Mouse (Mus musculus) kidney, adult 9 months (tissue): ENCODE measurements around the gene Kdf1.

Experiments
- DNase-seq: peaks from one replicate; pipeline ENCODE4 v3.0.0; 2022

Gene Kdf1

DNA sequence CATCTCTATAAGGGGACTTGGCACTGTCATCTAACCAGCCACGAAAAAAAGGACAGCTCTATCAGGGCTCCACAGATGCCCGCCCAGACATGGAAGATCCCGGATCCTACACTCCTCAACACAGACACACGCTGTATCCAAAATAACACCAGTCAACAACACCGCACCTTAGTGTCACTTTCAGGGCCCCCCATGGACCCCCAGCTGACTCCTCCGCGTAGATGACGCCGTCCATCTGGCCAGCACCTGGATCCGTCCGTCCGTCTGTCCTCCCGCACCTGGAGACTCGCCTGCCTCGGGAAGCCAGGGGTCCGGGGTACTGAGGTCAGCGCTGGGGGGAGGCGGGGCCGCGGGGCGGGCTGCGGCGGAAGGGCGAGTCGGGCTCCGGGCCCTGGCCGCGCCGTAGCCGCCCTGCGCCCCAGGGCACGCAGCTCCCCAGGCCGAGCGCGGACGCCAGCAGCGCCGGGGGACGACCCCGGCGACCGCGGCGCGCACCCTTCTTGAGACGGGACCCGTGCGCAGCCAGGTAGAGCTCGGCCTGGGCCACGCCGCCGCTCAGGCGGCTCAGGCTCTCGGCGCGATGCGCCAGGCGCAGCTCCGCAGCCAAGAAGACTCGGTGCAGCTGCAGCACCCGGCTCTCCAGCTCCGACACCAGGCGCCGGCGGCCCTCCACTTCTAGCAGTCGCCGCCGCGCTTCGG lies 21.2 kb upstream of the Kdf1 start:
- no peak for DNase-seq

DNA sequence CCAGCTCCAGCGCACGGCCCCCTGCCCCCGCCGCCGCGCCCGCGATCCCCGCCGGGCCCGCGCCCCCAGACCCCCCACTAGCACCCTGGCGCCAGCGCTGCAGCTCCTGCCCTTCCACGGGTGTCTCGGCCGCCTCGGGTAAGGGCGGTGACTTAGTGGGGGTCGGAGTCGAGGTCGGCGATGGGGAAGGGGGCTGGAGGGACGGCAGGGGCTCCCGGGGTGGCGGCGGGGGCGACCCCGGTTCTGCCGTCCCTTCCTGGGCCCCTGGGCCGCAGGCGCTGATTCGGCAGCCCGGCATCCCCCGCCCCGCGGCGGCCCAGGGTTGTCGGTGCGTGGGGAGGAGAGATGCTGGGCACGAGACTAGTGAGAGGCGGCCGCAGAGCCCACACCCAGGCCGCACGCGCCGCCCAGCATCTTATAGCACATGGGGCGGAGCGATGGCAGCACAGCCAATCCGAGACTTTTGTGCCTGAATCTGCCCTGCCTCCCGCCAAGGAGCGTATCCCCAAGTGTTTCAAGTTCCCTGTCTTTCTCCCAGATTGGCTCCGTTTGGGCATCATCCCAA lies 20.5 kb upstream of the Kdf1 start, which contains the start of gene Trnp1:
TSS of gene Trnp1 (minus strand) at position 391 of the 565 bp plus-strand sequence.
- peak; percentile 52 for DNase-seq

DNA sequence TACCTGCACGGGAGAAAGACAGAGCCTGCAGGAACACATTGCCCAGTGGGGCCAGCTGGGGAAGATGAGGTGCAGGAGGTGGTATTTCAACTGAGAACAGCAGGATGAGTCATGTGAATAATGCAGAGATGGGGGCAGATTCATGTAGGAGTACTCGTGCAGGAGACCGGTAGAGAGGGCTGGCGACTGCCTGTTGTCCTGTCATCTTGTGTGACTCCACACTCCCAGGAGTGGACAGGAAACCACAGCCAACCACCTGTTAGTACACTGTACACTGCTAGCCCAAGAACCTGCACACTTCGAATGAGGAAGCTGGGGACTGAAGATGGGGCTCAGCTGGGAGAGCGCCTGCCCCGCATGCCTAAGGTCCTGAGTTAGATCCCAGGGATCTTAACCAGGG lies 17.2 kb upstream of the Kdf1 start:
- DNase-seq, result no peak

DNA sequence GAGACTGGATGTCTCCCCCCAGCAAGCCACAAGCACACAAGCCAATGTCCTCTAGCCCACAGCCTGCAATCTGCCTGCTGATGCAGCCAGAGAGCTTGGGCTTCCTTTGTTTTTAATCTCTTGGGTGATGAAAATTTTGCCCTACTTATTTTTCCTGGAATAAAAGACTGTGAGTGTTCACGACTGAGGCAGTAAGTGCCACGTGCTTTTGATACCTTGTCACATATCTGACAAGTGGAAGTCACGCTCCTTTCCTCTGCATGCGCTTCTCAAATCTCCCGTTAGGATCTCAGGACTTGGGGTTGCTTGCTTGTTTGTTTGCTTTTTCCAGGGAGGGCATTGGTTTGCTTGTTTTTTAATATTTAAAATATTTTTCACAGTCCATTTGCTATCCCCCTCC lies 14.5 kb upstream of the Kdf1 start:
- DNase-seq, result no peak

DNA sequence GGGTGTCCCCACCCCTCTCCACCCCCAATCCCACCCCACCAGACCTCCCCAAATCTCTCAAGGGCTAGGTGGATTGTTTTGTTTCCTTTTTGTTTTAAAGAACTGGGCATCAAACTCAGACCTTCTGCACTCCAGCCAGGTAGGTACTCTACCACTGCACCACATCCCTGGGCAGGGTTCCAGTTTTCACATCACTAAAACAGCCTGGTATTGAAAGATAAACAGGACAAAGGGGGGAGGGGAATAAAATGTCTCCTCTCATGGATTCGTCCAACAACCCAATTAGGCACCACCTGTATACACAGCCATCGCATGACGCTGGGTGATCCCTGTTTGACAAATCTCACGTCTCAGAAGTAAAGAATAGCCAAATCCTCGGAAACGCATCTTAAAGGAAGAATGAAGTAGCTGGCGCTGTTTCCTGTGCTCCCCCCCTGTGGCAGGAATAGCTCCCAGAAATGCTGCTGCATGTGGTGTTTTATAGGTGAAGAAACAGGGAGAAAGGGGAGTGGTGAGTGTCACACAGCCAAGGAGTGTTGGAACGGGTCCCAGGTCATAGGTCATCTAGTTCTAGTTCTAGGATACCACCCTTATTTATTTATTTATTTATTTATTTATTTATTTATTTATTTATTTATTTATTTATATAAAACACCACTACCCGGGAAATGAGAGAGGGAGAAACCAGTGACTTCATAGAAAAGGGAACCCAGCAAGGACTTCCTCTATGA lies 13.8 kb upstream of the Kdf1 start:
- no peak for DNase-seq

DNA sequence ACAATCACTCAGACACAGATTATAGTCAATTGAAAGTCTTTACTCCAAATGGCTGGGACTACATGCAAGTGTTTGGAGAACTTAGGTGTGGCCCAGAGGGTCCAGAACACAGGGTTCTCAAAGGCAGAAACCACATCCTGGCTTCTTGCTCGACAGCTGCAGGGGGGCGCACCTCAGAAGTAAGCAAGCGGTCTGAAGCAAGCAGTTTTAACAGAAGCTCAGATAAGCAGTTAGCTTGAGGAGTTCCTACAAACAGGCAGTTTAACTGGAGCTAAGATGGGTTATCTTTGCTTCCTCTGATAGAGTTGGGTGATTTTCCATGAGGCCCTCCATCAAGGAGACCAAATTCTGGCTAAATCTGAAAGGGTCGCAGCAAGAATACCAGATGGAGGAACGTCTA lies 12.2 kb upstream of the Kdf1 start:
- no peak for DNase-seq

DNA sequence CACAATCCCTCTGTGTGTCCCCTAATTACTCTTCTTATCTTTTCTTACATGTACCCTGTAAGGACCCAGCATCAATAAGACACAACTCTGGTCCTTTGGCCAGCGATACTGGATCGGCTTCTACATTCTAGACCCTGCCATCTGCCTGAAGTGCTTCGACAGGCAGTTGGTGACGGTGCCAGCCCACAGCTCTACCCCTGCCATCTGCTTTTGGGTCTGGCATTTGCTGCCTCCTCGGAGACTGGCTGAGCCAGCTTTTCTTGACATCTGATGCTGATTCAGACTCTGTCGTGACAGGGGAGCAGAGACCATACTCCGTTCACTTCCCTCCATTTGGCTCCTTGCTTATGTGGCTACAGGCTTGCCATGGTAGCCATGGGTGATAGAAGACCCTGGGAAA lies 9.8 kb upstream of the Kdf1 start:
- no peak for DNase-seq

DNA sequence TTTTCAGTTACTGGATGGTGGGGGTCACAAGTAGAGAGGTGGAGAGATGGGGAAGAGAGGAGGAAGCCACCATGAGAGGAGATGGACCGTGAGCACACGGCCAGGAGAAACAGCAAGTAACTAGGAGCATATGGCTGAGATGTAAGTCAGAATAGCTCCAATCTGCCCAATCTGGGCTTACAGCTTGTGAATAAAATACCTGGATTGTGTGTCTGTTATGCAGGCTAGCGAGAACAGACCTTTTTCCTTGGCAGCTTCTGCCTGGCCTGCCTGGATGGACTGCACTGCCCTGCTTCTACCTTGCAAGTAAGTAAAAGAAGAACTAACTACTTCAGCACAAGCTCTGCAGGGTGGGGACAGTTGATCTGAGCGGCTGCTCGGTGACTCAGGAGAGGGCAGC lies 7.7 kb upstream of the Kdf1 start:
- DNase-seq, result no peak

DNA sequence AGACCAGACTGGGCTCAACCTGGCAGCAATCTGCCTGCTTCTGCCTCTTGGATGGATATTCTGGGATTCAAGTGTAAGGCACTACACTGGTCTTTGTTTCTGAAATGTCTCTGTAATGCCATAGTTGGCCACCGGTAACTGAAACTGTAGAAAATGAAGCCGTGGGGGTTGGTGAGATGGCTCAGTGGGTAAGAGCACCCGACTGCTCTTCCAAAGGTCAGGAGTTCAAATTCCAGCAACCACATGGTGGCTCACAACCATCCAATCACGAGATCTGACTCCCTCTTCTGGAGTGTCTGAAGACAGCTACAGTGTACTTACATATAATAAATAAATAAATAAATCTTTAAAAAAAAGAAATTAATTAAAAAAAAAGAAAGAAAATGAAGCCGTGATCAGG lies 6.3 kb upstream of the Kdf1 start:
- DNase-seq, result peak; percentile 65

DNA sequence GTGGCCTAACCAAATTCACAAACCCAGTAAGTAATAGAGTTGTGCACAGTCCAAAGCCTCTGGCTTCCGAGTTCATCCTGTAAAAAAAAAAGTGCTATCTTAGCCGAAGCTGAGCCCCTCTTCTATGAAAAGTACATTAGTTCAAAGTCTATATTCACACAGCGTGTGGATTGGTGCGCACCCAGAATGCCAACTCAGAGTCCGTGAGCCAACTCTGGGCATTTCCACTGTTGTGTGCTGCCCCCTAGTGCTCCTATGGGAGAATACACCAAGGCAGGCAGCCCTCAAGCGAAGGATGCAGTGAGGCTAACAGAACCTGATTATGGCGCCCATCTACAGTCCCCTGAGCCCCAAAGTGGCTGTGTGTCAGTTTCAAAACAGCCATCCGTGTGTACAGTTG lies 5.8 kb upstream of the Kdf1 start:
- peak; percentile 91 for DNase-seq

DNA sequence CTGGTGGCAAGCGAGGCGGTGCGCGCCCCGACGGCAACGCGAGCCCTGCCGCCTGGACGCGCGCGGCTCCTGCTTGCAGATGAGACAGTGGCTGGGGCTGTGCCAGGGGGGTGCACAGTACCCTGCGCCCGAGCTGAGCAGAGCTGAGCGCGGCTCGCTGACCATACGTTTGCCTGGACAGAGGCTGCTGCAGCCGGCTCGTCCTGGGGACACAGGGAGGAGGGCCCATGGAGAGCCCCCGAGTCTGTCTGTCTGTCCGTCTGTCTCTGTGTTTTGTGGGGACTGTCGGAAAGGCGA lies 554 bp downstream of the Kdf1 start:
- DNase-seq, result no peak

DNA sequence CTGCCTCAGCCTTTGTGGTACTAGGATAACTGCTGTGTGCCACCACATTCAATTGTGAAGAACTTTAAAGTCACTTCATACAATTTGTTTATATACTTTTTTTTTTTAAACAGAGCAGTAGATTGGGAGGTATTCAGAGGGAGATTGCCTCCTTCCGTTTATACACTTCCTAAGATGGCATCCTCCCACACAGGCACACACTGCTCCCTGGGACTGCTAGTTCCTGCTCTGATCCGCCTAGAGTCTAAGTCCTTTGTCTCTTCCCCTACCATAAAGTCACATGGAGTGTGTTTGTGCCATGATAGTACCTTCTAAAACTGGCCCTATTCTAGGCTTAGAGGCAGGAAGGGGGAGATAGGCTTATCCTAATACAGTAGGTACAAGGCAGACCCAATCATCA lies 2.7 kb downstream of the Kdf1 start:
- no peak for DNase-seq

DNA sequence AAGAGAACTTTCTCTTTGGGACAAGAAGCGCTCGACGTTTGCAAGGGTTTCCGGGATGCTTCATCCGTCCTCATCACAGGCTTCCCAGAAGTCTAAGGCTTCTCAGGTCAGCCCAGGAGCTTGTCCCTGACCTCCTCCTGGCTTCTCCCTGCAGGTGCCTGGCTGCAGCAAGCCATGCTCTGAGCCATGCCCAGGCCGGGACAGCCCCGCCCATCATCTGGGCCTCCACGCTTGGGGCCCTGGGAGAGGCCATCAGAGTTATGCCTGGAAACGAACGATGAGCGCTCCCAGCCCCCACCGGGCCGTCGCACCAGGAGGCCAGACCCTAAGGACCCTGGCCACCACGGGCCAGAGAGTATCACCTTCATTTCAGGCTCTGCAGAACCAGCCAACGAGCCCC lies 9.0 kb downstream of the Kdf1 start:
- DNase-seq, result no peak

DNA sequence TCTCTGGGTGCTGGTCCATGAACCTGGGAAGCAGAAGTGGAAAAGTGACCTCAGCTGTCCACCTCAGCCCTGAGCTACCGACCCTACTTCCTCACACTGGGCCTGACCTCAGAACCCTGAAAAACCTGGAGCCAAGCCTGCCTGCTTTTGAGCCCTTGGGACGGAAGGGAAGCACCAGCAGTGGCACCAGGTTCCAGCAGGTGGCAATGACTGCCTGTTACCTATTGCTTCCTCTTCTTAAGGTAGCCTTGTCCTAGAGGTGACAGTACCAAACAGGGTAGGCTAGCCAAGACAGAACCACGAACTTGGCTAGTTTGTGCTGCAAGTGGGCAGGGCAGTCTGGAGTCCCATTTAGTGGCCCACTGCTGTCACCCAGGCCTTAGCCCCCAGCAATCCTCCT lies 14.0 kb downstream of the Kdf1 start:
- DNase-seq, result peak; percentile 34

DNA sequence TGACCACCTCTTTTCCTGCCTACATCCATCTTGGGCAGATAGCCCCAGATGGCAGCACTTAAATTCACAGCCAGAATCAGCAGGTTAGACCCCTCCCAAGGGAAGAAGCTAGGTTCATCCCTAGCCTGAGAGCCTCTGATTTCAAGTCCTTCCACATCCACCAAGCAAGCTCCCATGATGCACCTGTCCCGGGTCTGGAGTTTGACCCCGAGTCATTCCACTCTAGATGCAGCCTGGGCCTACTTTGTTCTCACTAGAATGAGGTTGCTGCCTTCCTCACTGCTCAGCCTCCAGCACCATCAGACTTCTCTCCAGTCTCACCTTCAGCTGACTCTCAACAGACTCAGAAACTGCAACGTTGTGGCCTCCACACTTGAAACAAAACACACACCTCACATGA lies 17.3 kb downstream of the Kdf1 start:
- DNase-seq, result peak; percentile 59

DNA sequence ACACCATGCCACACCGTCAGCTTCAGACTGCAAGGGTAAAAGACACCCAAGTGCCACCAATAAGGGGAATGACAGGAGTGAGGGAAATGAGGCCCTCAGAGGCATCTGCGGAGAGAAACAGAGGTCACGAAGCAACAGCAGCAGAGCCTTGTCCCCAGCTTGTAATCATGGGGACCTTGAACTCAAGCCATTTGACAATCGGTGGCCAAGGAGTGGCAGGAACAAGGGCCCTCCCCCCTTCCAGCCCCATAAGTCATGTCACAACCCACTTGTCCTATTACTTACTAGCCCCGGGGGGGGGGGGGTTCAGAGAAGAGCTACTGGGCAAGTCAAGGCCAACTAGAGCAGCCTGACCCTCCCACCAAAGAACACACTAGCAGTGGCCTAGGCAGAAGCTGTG lies 17.9 kb downstream of the Kdf1 start:
- no peak for DNase-seq

DNA sequence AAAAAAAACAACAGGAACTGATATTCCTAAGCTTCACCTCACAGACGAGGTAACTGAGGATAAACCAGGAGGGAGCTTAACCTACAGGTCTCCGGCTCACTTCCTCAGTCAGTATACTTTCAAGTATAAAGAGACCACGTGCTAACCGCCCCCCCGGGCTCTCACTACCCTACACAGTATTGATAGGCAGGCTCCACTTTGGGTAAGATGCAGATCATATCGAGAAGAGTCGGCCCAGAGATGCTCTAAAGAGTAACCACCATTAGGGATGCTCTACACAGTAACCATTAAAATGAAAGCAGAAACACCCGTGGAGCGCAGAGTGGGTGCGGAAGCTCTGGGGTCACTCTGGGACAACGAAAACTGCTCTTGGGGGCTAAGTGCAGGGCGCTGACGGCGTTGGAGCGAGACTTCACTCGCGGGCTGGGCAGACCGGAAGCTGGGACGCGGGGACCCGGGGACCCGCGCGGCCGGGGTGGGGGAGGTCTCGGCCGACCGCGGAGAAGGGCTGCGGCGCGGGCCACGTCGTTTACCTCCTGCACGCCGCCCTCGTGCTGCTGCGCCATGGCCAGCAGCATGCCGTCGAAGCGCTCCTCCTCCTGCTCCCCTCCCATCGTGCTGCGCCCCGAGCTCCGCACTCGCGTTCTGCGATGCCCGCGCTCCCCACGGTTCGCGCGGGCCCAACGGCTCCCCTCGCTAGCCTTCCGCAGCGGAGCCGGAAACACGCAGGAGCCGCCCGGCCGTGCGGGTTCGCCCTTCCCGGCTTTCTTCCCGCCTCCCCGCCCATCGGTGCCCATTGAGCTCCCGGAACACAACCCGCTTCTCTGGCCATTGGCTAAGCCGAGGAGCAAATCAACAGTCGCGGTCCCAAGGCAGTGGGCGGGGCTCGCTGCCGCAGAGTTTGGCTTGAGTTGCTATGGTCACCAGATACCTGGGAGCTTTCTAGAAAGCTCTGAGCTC lies 26.8 kb downstream of the Kdf1 start, which contains the start of gene Nudc:
TSS of gene Nudc (minus strand) at position 725 of the 960 bp plus-strand sequence.
- DNase-seq, result peak; percentile 98

DNA sequence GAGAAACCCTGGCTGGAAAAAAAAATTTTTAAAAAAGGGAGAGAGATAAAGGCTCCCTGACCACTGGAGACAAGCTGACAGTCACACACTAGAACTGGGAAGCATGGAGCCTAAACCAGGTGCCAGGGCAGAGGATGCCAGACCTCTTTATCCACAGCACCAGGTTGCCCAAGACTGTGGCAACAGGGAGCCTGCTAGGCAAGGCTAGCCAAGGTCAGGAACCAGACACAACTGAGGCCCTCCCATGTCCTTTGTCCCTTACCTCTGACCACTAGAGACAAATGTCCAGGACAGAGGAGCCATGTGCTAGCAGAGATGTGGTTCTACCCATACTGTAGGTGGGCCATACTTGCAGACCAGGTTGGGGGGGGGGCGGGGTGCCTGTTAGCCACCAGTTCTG lies 33.3 kb downstream of the Kdf1 start:
- no peak for DNase-seq

DNA sequence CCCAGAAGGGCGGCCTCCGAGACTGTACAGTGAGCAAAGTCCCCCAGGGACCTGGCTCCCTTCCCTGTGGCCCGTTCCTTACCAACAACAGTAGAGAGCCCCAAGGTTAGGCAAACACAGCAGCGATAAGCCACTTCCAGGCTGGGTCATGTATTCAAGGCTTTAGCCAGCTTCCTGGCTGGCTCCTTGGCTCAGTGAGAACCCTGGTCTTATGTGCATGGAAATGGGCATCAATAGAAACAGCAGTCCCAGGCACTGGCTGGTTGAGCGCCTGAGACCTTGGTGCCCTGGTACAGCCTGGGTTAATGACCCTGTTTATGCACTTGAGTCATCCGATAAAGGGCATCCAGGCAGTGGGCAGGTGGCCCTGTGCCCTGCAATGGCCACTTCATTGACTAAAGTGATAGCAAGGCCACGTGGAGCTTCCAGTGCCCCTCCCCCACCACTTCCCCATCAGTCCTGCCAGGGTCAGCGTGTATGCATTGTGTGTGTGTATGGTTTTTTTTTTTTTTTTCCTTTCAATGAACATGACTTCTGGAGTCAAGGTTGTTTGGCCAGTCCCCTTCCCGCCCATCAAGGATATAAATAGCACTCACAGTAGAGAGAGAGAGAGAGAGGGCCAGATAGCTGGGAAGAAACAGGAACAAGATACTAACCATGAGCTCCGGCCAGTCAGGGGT lies 34.1 kb downstream of the Kdf1 start, which contains the start of gene Nr0b2:
TSS of gene Nr0b2 (plus strand) at position 609 of the 680 bp plus-strand sequence.
- peak; percentile 53 for DNase-seq

DNA sequence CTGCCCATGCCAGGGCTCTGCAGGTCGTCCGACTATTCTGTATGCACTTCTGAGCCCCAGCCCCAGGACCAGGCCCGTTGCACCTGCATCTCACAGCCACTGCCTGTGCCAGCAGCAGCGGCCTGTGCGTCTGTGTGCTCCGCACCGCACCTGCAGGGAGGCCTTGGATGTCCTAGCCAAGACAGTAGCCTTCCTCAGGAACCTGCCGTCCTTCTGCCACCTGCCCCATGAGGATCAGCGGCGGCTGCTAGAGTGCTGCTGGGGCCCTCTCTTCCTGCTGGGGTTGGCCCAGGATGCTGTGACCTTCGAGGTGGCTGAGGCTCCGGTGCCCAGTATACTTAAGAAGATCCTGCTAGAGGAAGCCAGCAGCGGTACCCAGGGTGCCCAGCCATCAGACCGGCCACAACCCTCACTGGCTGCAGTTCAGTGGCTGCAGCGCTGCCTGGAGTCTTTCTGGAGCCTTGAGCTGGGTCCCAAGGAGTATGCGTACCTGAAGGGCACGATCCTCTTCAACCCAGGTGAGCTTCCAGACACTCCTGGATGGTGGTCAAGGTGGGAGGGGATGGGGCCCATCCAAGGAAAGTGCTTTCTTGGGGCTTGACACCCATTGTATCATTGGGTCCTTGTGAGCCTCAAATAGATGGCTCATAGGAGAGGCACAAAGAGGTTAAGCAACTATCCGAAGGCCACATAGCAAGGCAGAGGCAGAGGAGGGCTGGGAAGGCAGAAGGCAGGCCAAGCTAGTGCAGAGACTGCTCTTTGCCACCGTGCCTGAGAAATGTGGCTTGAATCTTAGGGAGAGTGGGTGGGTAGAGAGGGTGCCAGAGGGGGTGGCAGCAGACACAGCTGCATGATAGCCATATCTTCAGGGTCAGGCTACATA lies 34.9 kb downstream of the Kdf1 start:
- no peak for DNase-seq

DNA sequence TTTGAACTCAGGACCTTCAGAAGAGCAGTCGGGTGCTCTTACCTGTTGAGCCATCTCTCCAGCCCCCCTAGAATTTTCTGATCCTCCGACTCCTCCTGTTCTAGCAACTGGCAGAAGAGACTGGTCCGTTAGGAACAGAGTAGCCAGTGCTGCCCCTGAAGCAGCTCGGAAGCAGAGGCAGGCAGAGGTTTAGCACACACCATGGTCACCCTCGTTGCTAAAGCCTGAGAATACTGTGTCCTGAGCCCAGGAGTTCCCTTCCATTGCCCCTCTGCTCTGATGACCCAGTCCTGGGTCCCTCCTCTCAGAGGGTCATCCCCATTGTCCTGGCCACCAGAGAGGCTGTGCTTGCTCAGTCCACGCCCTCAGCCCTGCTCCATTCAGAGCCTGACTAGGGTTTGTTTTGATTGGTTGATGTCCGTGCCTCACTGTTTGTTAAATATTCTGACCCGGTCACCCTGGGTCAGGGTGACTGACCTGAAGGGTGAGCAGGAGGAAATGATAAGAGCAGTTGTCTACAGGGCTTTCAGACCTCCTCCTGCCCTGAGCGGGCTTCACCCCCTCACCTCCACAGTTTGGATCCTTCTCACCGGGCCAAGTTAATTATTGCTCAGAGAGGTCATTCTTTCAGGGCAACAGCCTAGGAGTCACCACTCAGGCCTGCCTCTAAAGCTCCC lies 38.4 kb downstream of the Kdf1 start:
- DNase-seq, result peak; percentile 89
